Mouse (Mus musculus) liver, embryonic 13.5 days (tissue): ENCODE results near the gene Ppp1r2. TPM values are rescaled to one million over a fixed set of nuclear protein-coding genes. Genes with fewer than 3 reads are reported as not detected.
A peak's percentile ranks its signal among the peaks of the same experiment; 100 is the strongest.

Source experiments
- ATAC-seq: fragments of 200-750 bp; cut with Nextera tagmentation; 2 replicates; pipeline ENCODE4 v1.8.0; 2017; ENCODE audit warnings: low read depth, mild to moderate bottlenecking, moderate number of reproducible peaks, moderate library complexity
- DNase-seq: peaks from one replicate; pipeline ENCODE4 v3.0.0; 2022
- H3K27ac ChIP-seq: fragments of 300-500 bp; sonication (generic); 2 replicates; pipeline ENCODE4 v1.5.1; 2015; ENCODE audit warnings: moderate library complexity, mild to moderate bottlenecking, inconsistent platforms
- H3K27me3 ChIP-seq: fragments of 300-500 bp; sonication (generic); 2 replicates; pipeline ENCODE4 v1.6.1; 2015; ENCODE audit warnings: mild to moderate bottlenecking, inconsistent platforms
- H3K36me3 ChIP-seq: fragments of 300-500 bp; sonication (generic); 2 replicates; pipeline ENCODE4 v1.6.1; 2015; ENCODE audit warnings: mild to moderate bottlenecking, inconsistent platforms
- H3K4me1 ChIP-seq: fragments of 300-500 bp; sonication (generic); replicated peaks from 2 replicates; pipeline ENCODE4 v1.6.1; 2015; ENCODE audit warnings: inconsistent platforms
- H3K4me2 ChIP-seq: fragments of 300-500 bp; sonication (generic); 2 replicates; pipeline ENCODE4 v1.6.1; 2015; ENCODE audit warnings: inconsistent platforms, mild to moderate bottlenecking, moderate library complexity
- H3K4me3 ChIP-seq: fragments of 300-500 bp; sonication (generic); replicated peaks from 2 replicates; pipeline ENCODE4 v1.5.1; 2015; ENCODE audit warnings: mild to moderate bottlenecking, inconsistent platforms
- H3K9ac ChIP-seq: fragments of 300-500 bp; sonication (generic); 2 replicates; pipeline ENCODE4 v1.6.1; 2015; ENCODE audit warnings: mild to moderate bottlenecking, inconsistent platforms
- H3K9me3 ChIP-seq: fragments of 300-500 bp; sonication (generic); replicated peaks from 2 replicates; pipeline ENCODE4 v1.6.1; 2016; ENCODE audit warnings: inconsistent platforms
- WGBS: fragments of 180-500 bp; shearing (Covaris S2); methylation state at CpG from one replicate; pipeline ENCODE4 v1.1.7; 2015; ENCODE audit not compliant: insufficient replicate concordance; 5-methylcytosine and 5-hydroxymethylcytosine counted together
- polyA plus RNA-seq: library from polyadenylated mRNA; unstranded; fragments of >200 nt; fragmentation: Nextera tagmentation; extraction: Ambion mirVana; gene quantifications from 2 replicates; pipeline ENCODE4 v1.2.1, GENCODE M21; 2015

Ppp1r2 gene
- polyA plus RNA-seq, 1 experiment from 2014 or later: 44.7 TPM

DNA sequence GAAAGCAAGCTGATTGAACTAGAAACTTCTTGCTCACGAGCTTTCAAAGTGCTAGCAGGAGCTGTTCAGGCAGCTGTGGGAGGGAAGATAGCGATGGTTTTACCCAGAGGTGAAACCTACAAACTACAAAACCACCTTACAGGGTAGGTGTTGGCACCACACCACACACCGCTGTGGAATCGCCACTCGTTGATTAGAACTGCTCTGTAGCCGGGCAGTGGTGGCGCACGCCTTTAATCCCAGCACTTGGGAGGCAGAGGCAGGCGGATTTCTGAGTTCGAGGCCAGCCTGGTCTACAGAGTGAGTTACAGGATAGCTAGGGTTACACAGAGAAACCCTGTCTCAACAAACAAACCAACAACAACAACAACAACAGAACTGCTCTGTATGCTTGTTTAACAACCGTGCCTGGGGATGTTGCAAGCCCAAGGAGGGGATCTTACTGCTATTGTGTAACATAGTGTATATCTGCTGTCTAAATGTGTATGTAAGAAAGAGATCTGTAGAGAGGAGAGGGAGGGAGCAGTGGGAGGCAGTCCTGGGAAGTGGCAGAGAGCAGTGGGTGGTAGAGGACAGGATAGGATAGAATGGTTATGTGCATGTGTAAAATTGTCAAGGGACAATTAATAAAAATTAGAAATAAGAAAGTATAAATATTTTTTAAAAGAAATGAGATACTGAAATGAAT, 11.9 kb upstream of the Ppp1r2 start:
- WGBS: 71% methylated on average over 11 of the region's 11 CpGs
- Histone ChIP-seq H3K4me2 (no peak overlapping the region), H3K9me3 (no peaks in the 10 kb centered on the region), H3K27ac (no peak overlapping the region), H3K9ac (no peak overlapping the region), H3K27me3 (no peaks in the 10 kb centered on the region), H3K4me1 (no peaks in the 10 kb centered on the region), H3K4me3 (no peak overlapping the region), H3K36me3 (no peaks in the 10 kb centered on the region)
- DNase-seq (no peak), ATAC-seq (no peak)

DNA sequence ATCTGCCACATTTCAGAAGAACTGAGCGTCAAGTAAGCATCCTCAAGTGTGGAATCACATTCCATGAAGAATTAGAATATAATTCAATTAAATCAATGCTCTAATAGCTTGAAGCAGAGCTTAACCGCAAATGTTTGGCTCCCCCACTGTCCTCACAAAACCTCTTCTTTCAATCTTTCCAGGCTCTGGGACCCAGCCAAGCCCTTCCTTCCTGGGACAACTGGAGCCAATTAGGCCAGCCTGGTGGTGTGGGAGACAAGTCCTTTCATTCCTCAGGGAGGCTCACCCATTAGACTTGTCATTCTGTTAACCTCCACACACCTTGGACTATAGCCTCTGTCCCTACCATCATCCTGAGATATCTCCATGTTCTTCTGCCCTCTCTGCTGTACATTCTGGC, 6.9 kb upstream of the Ppp1r2 start:
- WGBS: 65% methylated on average over 2 of the region's 2 CpGs
- ATAC-seq (no peak), DNase-seq (no peak)
- no peaks in the 10 kb centered on the region for H3K36me3 ChIP-seq
- H3K9me3 ChIP-seq: no peaks in the 10 kb centered on the region
- H3K27ac ChIP-seq: no peak overlapping the region
- 0 out of 2 replicates have a peak, but pooled peaks cover 3% of the 10 kb centered on the region for H3K27me3 ChIP-seq
- H3K4me3 ChIP-seq: no peak overlapping the region
- H3K4me2 ChIP-seq: no peak overlapping the region
- H3K9ac ChIP-seq: no peak overlapping the region
- no peaks in the 10 kb centered on the region for H3K4me1 ChIP-seq

DNA sequence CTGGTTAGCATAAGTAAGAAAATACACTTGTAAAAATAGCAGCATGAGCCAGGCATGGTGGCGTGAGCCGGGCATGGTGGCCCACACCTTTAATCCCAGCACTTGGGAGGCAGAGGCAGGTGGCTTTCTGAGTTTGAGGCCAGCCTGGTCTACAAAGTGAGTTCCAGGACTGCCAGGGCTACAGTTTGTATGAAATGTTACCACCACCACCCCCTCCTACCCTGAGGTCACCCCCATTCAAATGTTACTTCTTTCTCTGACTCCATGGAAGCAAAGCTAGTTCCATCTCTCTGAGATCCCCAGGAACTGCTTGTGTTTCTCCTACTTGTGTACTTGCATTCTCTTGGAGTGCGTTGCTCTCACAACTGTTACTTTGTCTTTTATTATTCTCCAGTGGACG, 5.1 kb upstream of the Ppp1r2 start:
- Histone ChIP-seq H3K9ac (no peak overlapping the region), H3K36me3 (no peaks in the 10 kb centered on the region), H3K4me3 (no peak overlapping the region), H3K9me3 (no peaks in the 10 kb centered on the region), H3K4me2 (no peak overlapping the region), H3K27me3 (0 out of 2 replicates have a peak, but pooled peaks cover 7% of the 10 kb centered on the region), H3K4me1 (peaks cover 15% of the 10 kb centered on the region), H3K27ac (no peak overlapping the region)
- no peak for DNase-seq
- no peak for ATAC-seq
- WGBS: 78% methylated on average over 4 of the region's 4 CpGs

DNA sequence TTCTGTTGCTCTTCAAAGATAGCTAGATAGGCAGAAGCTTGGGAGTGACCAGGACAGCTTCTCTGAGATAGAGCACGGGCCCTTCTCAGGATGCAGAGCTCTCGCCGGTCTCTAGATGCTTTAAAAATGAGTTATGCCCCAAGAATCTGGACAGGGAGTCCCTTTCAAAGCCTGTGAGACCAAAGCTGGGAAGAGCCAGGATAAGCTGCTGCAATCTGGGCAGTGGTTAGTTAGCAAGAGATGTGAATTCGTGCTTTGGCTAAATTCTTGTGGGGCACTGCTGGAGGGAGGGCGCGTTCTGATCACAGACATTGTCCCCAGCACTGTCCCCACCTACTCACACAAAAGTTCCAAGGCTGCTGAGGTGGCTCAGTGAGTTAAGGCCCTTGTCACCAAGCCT, 3.5 kb upstream of the Ppp1r2 start:
- H3K4me2 ChIP-seq: no peak overlapping the region
- no peak overlapping the region for H3K9ac ChIP-seq
- peaks cover 22% of the 10 kb centered on the region for H3K4me1 ChIP-seq
- WGBS: 67% methylated on average over 6 of the region's 6 CpGs
- 0 out of 2 replicates have a peak, but pooled peaks cover 7% of the 10 kb centered on the region for H3K27me3 ChIP-seq
- no peaks in the 10 kb centered on the region for H3K9me3 ChIP-seq
- no peaks in the 10 kb centered on the region for H3K36me3 ChIP-seq
- ATAC-seq: no peak
- no peak overlapping the region for H3K27ac ChIP-seq
- no peak for DNase-seq
- no peak overlapping the region for H3K4me3 ChIP-seq

DNA sequence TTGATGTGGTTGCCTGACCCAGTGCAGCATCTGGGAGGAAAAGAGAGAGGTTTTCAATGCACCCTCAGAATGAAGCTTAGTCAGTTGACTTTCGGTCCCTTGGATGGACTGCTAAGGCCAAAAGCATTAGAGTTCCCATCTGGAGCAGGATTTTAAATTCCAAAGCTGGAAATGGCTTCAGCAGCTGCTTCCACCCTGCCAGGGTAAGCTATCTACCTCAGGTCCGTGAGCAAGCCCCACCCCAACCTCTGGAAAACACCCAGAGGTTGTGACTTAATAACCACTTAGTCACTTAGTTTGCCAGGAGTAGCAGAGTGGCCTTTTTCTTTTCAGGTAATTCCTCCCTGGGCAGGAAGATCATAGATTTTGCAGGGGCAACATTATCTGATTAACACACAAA, 3.0 kb upstream of the Ppp1r2 start:
- no peak for ATAC-seq
- no peak for DNase-seq
- 0 out of 2 replicates have a peak, but pooled peaks cover 7% of the 10 kb centered on the region for H3K27me3 ChIP-seq
- H3K9me3 ChIP-seq: no peaks in the 10 kb centered on the region
- no peaks in the 10 kb centered on the region for H3K36me3 ChIP-seq
- no peak overlapping the region for H3K27ac ChIP-seq
- no peak overlapping the region for H3K4me2 ChIP-seq
- peaks cover 27% of the 10 kb centered on the region for H3K4me1 ChIP-seq
- H3K9ac ChIP-seq: no peak overlapping the region
- no peak overlapping the region for H3K4me3 ChIP-seq
- WGBS: 49% methylated on average over 2 of the region's 2 CpGs

DNA sequence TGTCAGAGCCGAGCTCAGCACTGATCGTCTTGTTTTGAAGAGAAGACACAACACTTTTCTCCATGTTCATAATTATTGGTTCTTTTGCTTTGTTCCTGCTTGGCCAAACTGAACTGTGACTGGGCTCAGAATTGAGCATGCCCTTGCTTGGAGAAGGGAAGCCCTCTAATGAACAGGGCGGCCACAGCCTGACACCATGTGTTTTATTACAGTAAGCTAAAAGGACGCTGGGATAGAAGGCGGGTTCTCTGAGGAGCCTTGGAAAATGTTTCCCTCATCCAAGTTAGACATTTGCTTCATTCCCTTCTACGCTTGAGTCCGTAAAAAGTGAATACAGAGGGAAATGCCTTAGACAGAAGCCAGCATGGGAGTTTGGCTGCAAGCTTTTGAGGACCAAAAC, 1.9 kb upstream of the Ppp1r2 start:
- 59% methylated on average over 7 of the region's 7 CpGs for whole genome bisulfite sequencing
- no peak for DNase-seq
- H3K4me2 ChIP-seq: no peak overlapping the region
- H3K27me3 ChIP-seq: 0 out of 2 replicates have a peak, but pooled peaks cover 7% of the 10 kb centered on the region
- H3K4me1 ChIP-seq: peaks cover 37% of the 10 kb centered on the region
- H3K27ac ChIP-seq: no peak overlapping the region
- no peak for ATAC-seq
- no peak overlapping the region for H3K4me3 ChIP-seq
- H3K36me3 ChIP-seq: no peaks in the 10 kb centered on the region
- no peak overlapping the region for H3K9ac ChIP-seq
- H3K9me3 ChIP-seq: no peaks in the 10 kb centered on the region

DNA sequence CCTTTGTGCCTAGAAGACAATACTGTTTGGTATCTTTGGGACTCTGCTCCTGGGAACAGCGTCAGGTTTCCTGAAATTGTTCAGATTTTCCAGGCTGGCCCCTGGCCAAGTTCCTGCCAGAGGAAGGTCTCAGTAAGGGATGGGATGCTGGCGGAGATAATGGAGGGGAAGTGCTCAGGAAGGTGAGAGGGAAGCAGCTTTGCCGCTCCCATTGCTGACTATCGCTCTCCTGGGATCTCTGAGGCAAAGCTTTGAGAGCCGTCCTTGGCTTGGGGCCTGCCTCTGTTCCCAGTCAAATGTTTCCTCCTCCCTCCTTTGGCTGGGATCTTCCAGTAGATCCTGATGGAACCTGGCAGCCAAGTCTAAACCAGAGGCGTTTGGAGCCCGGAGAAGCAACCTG, 1.5 kb upstream of the Ppp1r2 start:
- no peak for ATAC-seq
- WGBS: 28% methylated on average over 7 of the region's 7 CpGs
- no peak overlapping the region for H3K27ac ChIP-seq

DNA sequence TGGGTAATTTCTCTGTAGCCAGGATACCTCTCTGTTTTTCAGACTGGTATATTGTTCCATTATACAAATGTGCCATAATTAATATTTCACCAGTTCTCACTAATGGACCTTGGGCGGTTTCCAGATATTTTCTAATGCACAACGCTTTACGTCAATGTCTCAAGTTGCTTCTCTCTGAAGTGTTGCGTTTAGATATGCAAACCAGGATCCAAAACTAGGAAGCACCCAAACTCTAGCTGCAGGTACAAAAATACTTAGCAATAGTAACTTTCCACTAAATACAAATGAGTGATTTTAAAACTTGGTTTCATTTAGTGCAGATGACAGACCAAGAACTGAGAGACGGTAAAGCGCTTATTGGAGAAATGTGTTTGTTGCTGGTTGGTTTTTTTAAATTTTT, 993 bp downstream of the Ppp1r2 start:
- Histone ChIP-seq H3K27ac (peak overlapping the region; percentile 87), H3K4me3 (peak overlapping the region; percentile 84), H3K4me1 (peaks cover 50% of the 10 kb centered on the region), H3K4me2 (peak overlapping the region; percentile 75), H3K9me3 (no peaks in the 10 kb centered on the region), H3K36me3 (peaks cover 3% of the 10 kb centered on the region; the same call in 1 of the 2 replicates), H3K9ac (peak overlapping the region; percentile 93), H3K27me3 (0 out of 2 replicates have a peak, but pooled peaks cover 7% of the 10 kb centered on the region)
- ATAC-seq: no peak
- no peak for DNase-seq
- 5% methylated on average over 6 of the region's 6 CpGs for WGBS

More for the DNA sequence above, 1.5 kb upstream of the Ppp1r2 start:
- Histone ChIP-seq H3K27me3 (0 out of 2 replicates have a peak, but pooled peaks cover 7% of the 10 kb centered on the region), H3K4me2 (no peak overlapping the region), H3K9me3 (no peaks in the 10 kb centered on the region), H3K9ac (no peak overlapping the region), H3K36me3 (no peaks in the 10 kb centered on the region), H3K4me3 (no peak overlapping the region), H3K4me1 (peaks cover 40% of the 10 kb centered on the region)
- no peak for DNase-seq

DNA sequence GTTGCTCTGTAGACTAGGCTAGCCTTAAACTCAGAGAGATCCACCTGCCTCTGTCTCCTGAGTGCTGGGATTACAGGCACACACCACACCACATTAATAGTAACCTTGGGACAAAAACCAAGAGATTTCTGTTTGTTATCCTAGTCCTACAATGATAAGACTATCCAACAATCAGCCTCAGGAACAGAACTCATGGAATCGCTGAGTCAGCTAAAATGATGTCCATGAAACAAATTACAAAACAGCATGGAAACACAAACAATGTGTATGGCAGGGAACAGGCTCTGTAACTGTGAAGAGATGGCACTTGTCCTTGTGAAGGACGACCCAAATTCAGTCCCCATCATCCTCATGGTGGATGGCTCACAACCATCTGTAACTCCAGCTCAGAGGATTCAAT, 8.4 kb downstream of the Ppp1r2 start:
- peaks cover 14% of the 10 kb centered on the region for H3K4me1 ChIP-seq
- H3K27ac ChIP-seq: no peak overlapping the region
- ATAC-seq (no peak), DNase-seq (no peak)
- no peaks in the 10 kb centered on the region for H3K27me3 ChIP-seq
- peaks cover 18% of the 10 kb centered on the region for H3K36me3 ChIP-seq
- H3K4me2 ChIP-seq: no peak overlapping the region
- no peak overlapping the region for H3K9ac ChIP-seq
- no peak overlapping the region for H3K4me3 ChIP-seq
- no peaks in the 10 kb centered on the region for H3K9me3 ChIP-seq
- 67% methylated on average over 2 of the region's 2 CpGs for WGBS

DNA sequence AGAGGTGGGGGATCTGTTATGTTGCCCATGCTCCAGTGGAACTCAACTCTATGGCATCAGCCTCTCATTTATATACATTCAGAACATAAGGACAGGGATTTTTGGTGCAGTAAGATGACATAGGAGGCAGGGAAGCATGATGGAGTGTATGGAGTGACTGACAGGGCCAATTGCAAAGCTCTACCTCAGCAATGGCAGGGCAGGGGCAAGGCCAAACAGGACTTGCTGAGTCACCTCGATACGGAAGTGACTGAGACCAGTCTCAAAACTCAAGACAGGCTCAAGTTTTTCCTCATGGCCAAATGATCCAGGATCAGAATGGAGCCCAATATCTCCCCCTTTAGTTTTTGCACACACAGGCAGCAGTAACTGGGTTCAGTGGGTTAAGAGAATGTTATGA, 18.9 kb downstream of the Ppp1r2 start:
- H3K4me1 ChIP-seq: peaks cover 4% of the 10 kb centered on the region; the same call in 1 of the 2 replicates
- WGBS: 82% methylated on average over 2 of the region's 2 CpGs
- no peak overlapping the region for H3K9ac ChIP-seq
- no peaks in the 10 kb centered on the region for H3K27me3 ChIP-seq
- no peak for ATAC-seq
- H3K27ac ChIP-seq: no peak overlapping the region; the same call in 1 of the 2 replicates
- H3K4me2 ChIP-seq: no peak overlapping the region
- DNase-seq: no peak
- no peaks in the 10 kb centered on the region for H3K9me3 ChIP-seq
- H3K36me3 ChIP-seq: peaks cover 57% of the 10 kb centered on the region
- no peak overlapping the region for H3K4me3 ChIP-seq

DNA sequence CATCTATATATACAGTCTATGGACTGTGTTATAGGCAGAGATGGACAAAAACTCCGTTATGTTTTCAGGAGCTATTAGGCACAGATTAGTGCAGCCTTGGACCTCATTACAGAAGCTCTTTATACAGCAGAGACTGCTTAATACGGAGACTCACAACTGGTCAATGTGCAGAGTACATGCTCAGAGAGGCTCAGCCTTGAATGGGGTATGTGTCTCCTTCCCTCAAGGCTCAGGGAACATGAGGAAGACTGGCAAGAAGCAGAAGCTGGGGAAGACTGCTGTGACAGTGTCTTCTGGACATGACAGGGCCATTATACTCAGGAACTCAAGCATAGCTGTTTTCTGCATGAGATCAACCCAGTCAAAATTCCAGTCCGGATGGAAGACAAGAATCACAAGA, 19.4 kb downstream of the Ppp1r2 start:
- Histone ChIP-seq H3K4me3 (no peak overlapping the region), H3K27me3 (no peaks in the 10 kb centered on the region), H3K9me3 (no peaks in the 10 kb centered on the region), H3K27ac (no peak overlapping the region), H3K36me3 (peaks cover 53% of the 10 kb centered on the region), H3K4me1 (peaks cover 4% of the 10 kb centered on the region; the same call in 1 of the 2 replicates), H3K4me2 (no peak overlapping the region), H3K9ac (no peak overlapping the region)
- 84% methylated on average over 3 of the region's 3 CpGs for WGBS
- ATAC-seq (no peak), DNase-seq (no peak)

DNA sequence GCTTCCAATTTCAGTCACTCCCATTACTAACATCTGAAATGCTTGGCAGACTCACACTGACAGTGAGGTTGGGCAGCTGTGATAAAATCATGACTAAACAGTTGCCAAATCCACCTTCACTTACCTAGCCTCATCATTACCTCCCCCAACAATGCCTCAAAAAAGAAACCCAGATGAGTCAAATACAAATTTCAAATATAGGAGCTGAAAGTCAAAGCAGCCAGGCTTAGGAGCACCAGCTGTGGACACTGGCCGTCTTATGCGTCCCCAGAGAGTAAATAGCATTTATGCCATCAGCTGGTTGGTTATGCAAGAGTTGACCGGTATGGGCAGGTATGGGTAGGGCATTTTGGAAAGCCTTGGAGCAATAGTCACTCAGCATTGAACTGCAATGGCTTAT, 25.7 kb downstream of the Ppp1r2 start:
- Histone ChIP-seq H3K4me2 (no peak overlapping the region), H3K36me3 (peaks cover 4% of the 10 kb centered on the region; the same call in 1 of the 2 replicates), H3K4me1 (peaks cover 4% of the 10 kb centered on the region; the same call in 1 of the 2 replicates), H3K27ac (no peak overlapping the region), H3K4me3 (no peak overlapping the region), H3K9me3 (no peaks in the 10 kb centered on the region), H3K9ac (no peak overlapping the region), H3K27me3 (no peaks in the 10 kb centered on the region)
- WGBS: 74% methylated on average over 3 of the region's 3 CpGs
- DNase-seq (no peak), ATAC-seq (no peak)
